Mouse (Mus musculus) testis, adult 10 weeks (tissue): ENCODE measurements around the gene Zic3. TPM values are rescaled to one million over a fixed set of nuclear protein-coding genes. Genes with fewer than 3 reads are reported as not detected.

ENCODE experiments used
- polyA plus RNA-seq: library from polyadenylated mRNA; stranded (reverse); fragments of 350-450 nt; fragmentation: Illumina TruSeq; extraction: RNeasy Lipid Tissue Mini Kit (QIAGEN cat#74804); gene quantifications from one replicate; pipeline ENCODE4 v1.2.3, GENCODE M21; 2014; ENCODE audit warnings: low read depth, low replicate concordance

Zic3 gene
- 4.4 TPM for polyA plus RNA-seq

DNA sequence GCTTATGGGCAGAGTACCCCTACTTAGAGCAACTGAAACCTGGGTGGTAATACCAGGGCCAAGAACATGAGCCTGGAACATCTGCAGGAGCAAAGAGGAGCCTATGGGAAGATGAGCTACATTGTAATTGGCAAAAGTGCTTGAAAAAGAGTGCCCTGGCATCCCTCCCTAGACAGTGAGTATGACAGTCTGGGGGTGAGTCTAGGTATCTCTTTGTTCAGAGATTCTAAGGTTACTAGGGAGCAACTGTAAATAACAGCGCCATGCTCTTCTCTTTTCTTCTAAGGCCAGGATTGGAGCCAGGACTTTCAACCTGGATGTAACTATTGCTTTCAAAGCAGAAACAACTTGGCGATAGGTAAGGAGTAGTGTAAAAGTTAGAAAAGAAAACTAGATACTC is at the start of gene Zic3:
Zic3 (plus strand) TSS at position 301 of the 400 bp plus-strand sequence.

